Mouse (Mus musculus) right cerebral cortex, postnatal 10 days (tissue): Measurements from ENCODE around the gene Adam15.

Experiments used
- DNase-seq, 2 experiments: peaks; one replicate each; pipeline ENCODE4 v3.0.0; 2021; ENCODE audit warnings: low spot score in 2 of 2

Gene Adam15

GRCm38 (mm10) chr3:89300071-89300470 lies 49.7 kb downstream of the Adam15 start:
- no peak for DNase-seq

GRCm38 (mm10) chr3:89299499-89299898 lies 50.3 kb downstream of the Adam15 start:
- peak; percentile 54 to 60 for DNase-seq

GRCm38 (mm10) chr3:89298908-89299307 lies 50.9 kb downstream of the Adam15 start:
- no peak for DNase-seq

DNA sequence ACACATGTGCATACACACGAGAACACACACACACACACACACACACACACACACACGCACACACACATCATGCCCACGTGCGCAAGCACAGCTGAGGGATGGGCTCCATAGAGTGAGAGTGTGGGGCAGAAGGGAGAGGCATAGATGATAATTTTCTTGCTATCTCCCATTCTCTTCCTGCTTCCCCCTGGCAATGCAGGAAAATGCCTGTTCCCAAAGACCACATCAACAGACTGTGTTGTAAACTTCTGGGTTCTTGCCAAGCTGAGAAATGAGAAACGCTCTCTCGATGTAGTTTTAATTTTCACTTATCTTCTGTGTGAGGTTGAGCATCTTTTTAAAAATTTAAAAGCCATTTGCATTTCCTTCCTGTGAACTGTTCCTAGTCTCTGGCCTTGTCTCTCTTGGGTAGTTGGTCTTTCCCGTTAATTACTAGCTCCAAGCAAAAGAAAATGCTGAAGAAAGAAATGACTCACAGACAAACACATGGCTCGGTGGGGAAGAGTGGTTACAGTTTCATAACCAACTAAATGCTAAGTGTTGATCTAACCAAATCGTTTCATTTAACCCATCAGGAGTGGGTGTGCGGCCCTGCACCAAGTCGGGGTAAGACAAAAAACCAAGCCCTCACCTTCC lies 52.9 kb downstream of the Adam15 start:
- no peak for DNase-seq

- no peak for DNase-seq
Measured at GRCm38 (mm10) chr3:89295685-89296230, 54.0 kb downstream of the Adam15 start.

GRCm38 (mm10) chr3:89294195-89294594 lies 55.6 kb downstream of the Adam15 start:
- DNase-seq, result no peak

DNA sequence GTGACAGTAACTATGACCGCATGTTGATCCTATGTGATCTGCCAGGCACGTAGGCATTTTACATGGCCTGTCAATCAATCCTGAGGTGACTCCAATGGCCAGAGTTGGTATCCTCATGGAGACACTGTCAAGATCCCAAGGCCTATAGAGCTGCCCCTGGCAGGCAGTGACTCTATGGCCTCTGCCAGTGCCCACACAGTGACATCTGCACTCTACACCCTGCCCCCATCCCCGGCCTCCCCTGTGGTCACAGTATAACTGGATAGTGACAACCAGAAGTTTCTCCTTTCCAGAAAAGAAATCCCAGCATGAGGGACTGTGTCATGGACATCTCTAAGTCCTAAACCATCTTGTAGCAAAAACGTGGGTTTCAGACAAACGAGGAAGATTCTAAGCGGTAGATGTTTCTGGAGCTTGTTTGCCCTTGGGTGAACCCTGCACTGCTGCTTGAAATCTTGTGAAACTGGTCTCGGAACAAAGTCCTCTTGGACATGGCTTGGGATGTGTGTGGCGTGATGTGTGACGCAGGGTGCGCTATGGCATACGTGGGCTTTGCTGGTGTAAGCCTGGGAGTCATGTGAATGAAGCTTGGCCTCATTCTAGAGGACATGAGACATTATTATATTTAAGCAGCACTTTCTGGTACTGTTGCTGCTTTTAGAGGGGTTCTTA lies 56.4 kb downstream of the Adam15 start:
- no peak for DNase-seq

DNA sequence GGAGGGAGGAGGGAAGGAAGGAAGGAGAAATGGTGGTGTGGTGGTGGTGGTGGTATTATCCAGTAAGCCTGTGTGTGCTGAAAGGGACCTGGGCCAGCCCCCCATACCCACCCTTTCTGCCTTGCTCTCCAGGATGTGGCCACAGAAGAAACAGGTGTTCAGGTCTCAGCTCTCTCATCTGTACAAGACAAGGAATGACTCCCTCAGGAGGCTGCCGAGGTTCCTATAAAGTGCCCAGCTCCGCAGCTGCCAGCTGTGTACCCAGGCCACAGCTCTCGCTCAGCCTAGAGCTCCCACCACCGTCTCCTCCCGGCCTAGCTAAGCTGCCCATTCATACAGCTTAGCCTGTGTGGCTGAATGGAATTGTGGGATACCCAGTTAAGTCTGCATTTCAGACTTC lies 57.5 kb downstream of the Adam15 start:
- no peak for DNase-seq

GRCm38 (mm10) chr3:89291874-89292273 lies 57.9 kb downstream of the Adam15 start:
- no peak for DNase-seq
